7 mouse cellular contexts compared by ENCODE assay signal in the genomic region with DNA sequence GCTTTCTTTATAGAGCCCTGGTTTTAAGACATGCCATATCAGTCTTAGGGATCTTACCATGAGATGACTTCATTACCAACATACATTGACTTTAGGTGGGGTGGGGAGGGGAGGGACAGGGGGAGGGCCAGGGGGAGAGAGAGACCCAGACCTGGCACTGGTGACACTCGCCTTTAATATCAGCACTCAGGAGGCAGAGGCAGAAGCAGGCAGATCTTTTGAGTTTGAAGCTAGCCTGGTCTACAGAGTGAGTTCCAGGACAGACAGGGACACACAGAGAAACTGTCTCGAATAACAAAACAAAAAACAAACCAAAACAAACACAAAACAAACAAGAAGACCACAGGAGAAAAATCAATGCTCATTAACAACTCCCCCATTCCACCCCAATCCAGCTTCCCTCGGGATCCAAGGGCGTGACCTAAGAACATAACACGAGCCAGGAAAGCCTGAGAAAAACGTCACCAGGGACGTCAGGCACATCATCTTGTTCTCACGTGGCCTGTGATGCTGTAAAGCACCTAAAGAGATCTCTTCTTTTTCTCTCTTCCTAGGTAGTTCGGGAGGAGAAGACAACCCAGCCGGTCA. TPM values are rescaled to one million over a fixed set of nuclear protein-coding genes. Genes with fewer than 3 reads are reported as not detected.
A peak's percentile ranks its signal among the peaks of the same experiment; 100 is the strongest.
DNase-seq lines count a peak whose midpoint lies in the region; ATAC-seq and TF ChIP-seq lines count a peak whose summit lies in the region.

No protein-coding gene starts in this region.

- no peak for TF ChIP-seq CTCF in olfactory bulb, adult 2 months (IDR thresholded peaks at IDR 0.05; ENCODE audit: insufficient read depth, low read depth, low read length)

- H3K27ac ChIP-seq in lung, embryonic 15.5 days, result no peak overlapping the region
- no peak overlapping the region for H3K27ac ChIP-seq in limb, embryonic 10.5 days
- no peak overlapping the region for H3K27ac ChIP-seq in olfactory bulb, adult 2 months (ENCODE audit: insufficient read depth, low read depth, low read length)

- peak; percentile 21; the same call in 1 of the 2 replicates for ATAC-seq in lung, embryonic 15.5 days (ENCODE audit: borderline replicate concordance, extremely low read depth, low FRiP score, low TSS enrichment)
- ATAC-seq in erythroid progenitor cell, adult 5-6 weeks (replicated peaks; ENCODE audit: low FRiP score, poor library complexity, severe bottlenecking), result peak; percentile 33; the same call in 1 of the 2 replicates

- TF ChIP-seq POLR2A in olfactory bulb, adult 2 months (IDR thresholded peaks at IDR 0.05; ENCODE audit: insufficient read depth, low read depth, low read length), result no peak

- peak overlapping the region; percentile 64 for H3K4me3 ChIP-seq in lung, embryonic 15.5 days
- peak overlapping the region; percentile 74 for H3K4me3 ChIP-seq in limb, embryonic 10.5 days
- peak overlapping the region; percentile 84 for H3K4me3 ChIP-seq in olfactory bulb, adult 2 months (ENCODE audit: insufficient read depth, low read depth, low read length)

- no peak for DNase-seq in lung, postnatal 36 days
- DNase-seq in limb, embryonic 10.5 days (ENCODE audit: low spot score), result no peak
- DNase-seq in urinary bladder, adult 18-20 months (ENCODE audit: low spot score in 2 of 2), result no peak
- no peak for DNase-seq in spleen, adult 18-20 months

- H3K27me3 ChIP-seq in lung, embryonic 15.5 days, result no peaks in the 10 kb centered on the region
- H3K27me3 ChIP-seq in limb, embryonic 10.5 days (ENCODE audit: low read depth, poor library complexity, severe bottlenecking), result no peaks in the 10 kb centered on the region

- 2% methylated on average over 10 of the region's 10 CpGs for WGBS in lung, embryonic 15.5 days
- WGBS in limb, embryonic 10.5 days, result 5% methylated on average over 10 of the region's 10 CpGs
- 1% methylated on average over 10 of the region's 10 CpGs for WGBS in olfactory bulb, adult 2 months

- H3K9ac ChIP-seq in lung, embryonic 15.5 days, result 0 out of 2 replicates have a peak overlapping the region, but pooled peaks have one; percentile 19

- H3K4me2 ChIP-seq in lung, embryonic 15.5 days, result peak overlapping the region; percentile 82

- H3K4me1 ChIP-seq in lung, embryonic 15.5 days, result peaks cover 8% of the 10 kb centered on the region; the same call in 1 of the 2 replicates
- H3K4me1 ChIP-seq in limb, embryonic 10.5 days, result peaks cover 12% of the 10 kb centered on the region
- H3K4me1 ChIP-seq in olfactory bulb, adult 2 months (ENCODE audit: control insufficient read depth, insufficient read depth, low read length), result no peaks in the 10 kb centered on the region

- no peaks in the 10 kb centered on the region for H3K9me3 ChIP-seq in lung, embryonic 15.5 days
- no peaks in the 10 kb centered on the region for H3K9me3 ChIP-seq in limb, embryonic 10.5 days (replicated peaks)

- no peaks in the 10 kb centered on the region for H3K36me3 ChIP-seq in lung, embryonic 15.5 days
- H3K36me3 ChIP-seq in limb, embryonic 10.5 days, result no peaks in the 10 kb centered on the region

RNA-seq across cellular contexts. Expression of a gene that starts 0.5 kb away (rescaled TPM):
- 10.2 and 13.7 TPM in 2 replicates for polyA plus RNA-seq in lung, embryonic 15.5 days (2015; fragmentation: Nextera tagmentation; extraction: Ambion mirVana)
- 67.8 and 126 TPM in 2 replicates for total RNA-seq in erythroid progenitor cell, adult 5-6 weeks (2015; ENCODE audit: low replicate concordance)
- total RNA-seq in erythroid progenitor cell, adult 5-6 weeks (2017; ENCODE audit: low replicate concordance), result 87.1 and 130 TPM in 2 replicates
- polyA plus RNA-seq in limb, embryonic 10.5 days (2016; fragmentation: Nextera tagmentation; extraction: Ambion mirVana), result 9.6 and 12.8 TPM in 2 replicates
- polyA plus RNA-seq in olfactory bulb, adult 2 months (2012; ENCODE audit: insufficient read depth, insufficient read length, low replicate concordance, missing spikeins), result not detected in 2 replicates

RNA-seq across cellular contexts. Expression of a gene that starts 7.8 kb away (rescaled TPM):
- polyA plus RNA-seq in lung, embryonic 15.5 days (2015; fragmentation: Nextera tagmentation; extraction: Ambion mirVana), result 0.34 and 0.35 TPM in 2 replicates
- 0.72 and 2.1 TPM in 2 replicates for total RNA-seq in erythroid progenitor cell, adult 5-6 weeks (2015; ENCODE audit: low replicate concordance)
- total RNA-seq in erythroid progenitor cell, adult 5-6 weeks (2017; ENCODE audit: low replicate concordance), result 1.9 and 2.3 TPM in 2 replicates
- 0.29 and 0.33 TPM in 2 replicates for polyA plus RNA-seq in limb, embryonic 10.5 days (2016; fragmentation: Nextera tagmentation; extraction: Ambion mirVana)
- polyA plus RNA-seq in olfactory bulb, adult 2 months (2012; ENCODE audit: insufficient read depth, insufficient read length, low replicate concordance, missing spikeins), result not detected in 2 replicates
